Comparison of ENCODE assay signal across 15 mouse cellular contexts in the genomic region with DNA sequence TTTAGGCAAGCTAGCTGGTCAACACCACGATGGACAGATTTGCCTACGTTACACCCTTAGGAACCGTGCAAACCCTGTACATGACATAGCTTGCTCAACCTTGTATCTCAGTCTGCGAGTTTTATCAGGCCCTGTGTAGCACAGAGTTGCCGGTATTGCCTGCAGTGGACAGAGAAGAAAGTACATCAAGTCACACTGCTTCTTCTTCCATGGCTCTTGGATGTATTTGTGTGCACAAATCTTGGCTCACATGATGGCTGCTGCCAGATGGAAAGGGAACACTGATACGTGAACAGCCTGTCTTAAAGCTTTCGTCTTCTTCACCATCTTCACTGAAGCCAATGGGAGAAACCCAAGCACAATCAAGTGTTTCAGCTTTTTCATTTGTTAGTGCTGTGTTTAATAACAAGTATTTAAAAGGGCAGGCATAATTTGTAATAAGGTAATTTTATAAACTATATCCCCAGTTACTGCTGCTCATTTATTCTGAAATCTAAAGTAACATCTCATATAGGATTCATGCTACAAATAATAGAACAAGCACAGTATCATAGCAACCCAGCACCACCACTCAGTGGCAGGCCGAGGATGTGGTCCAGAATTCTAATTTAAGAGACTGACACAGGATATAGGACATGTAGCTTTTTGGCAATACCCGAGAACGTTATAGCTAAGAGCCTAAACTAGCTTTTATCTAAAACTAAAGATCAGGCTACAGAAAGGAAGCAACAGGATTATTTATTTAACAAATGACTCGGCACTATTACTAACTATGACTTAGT. TPM values are rescaled to one million over a fixed set of nuclear protein-coding genes. Genes with fewer than 3 reads are reported as not detected.
DNase-seq lines count a peak whose midpoint lies in the region; ATAC-seq lines count a peak whose summit lies in the region.
"Had no signal": no experiment of that assay in that cellular context is flagged by ENCODE, and none has a peak within 500 bp of the region (broad histone marks: within the 10 kb centered on the region; RNA-seq: fewer than 3 reads in every experiment).

No protein-coding gene starts in this region.

- no peaks in the 10 kb centered on the region for H3K27me3 ChIP-seq in hindbrain, embryonic 16.5 days (replicated peaks; ENCODE audit: control insufficient read depth, insufficient read depth, low read length)
- H3K27me3 ChIP-seq in hindbrain, embryonic 10.5 days (ENCODE audit: insufficient read depth, poor library complexity, severe bottlenecking), result no peaks in the 10 kb centered on the region
- H3K27me3 ChIP-seq: limb, embryonic 13.5 days had no signal

- H3K27ac ChIP-seq in hindbrain, embryonic 16.5 days (ENCODE audit: low read depth, low read length), result peak overlapping the region; percentile 51
- no peak overlapping the region for H3K27ac ChIP-seq in hindbrain, embryonic 10.5 days
- H3K27ac ChIP-seq: limb, embryonic 13.5 days had no signal

- no peaks in the 10 kb centered on the region; the same call in 1 of the 2 replicates for H3K4me1 ChIP-seq in hindbrain, embryonic 16.5 days (ENCODE audit: control insufficient read depth, insufficient read depth, low read depth, low read length)
- no peaks in the 10 kb centered on the region for H3K4me1 ChIP-seq in hindbrain, embryonic 10.5 days (replicated peaks)
- H3K4me1 ChIP-seq: limb, embryonic 13.5 days had no signal

- no peaks in the 10 kb centered on the region for H3K9me3 ChIP-seq in hindbrain, embryonic 16.5 days (ENCODE audit: control insufficient read depth, low read length)
- H3K9me3 ChIP-seq in hindbrain, embryonic 10.5 days, result no peaks in the 10 kb centered on the region
- H3K9me3 ChIP-seq: limb, embryonic 13.5 days had no signal

- peak; percentile 77 for ATAC-seq in hindbrain, embryonic 16.5 days
- 0 out of 2 replicates have a peak, but pooled peaks have one; percentile 17 for ATAC-seq in granulocyte monocyte progenitor cell, adult 5-6 weeks (replicated peaks; ENCODE audit: poor library complexity, severe bottlenecking)
- ATAC-seq: intestine, postnatal 0 days had no signal

- H3K4me2 ChIP-seq in hindbrain, embryonic 16.5 days (ENCODE audit: low read length), result no peak overlapping the region
- H3K4me2 ChIP-seq: limb, embryonic 13.5 days had no signal

- no peak overlapping the region for H3K9ac ChIP-seq in hindbrain, embryonic 16.5 days (ENCODE audit: low read depth, low read length)
- H3K9ac ChIP-seq: limb, embryonic 13.5 days had no signal

- 72% methylated on average over 11 of the region's 11 CpGs for WGBS in hindbrain, embryonic 16.5 days
- 94% methylated on average over 11 of the region's 11 CpGs for WGBS in hindbrain, embryonic 10.5 days

- H3K4me3 ChIP-seq in hindbrain, embryonic 16.5 days (ENCODE audit: low read length), result no peak overlapping the region
- no peak overlapping the region for H3K4me3 ChIP-seq in hindbrain, embryonic 10.5 days
- H3K4me3 ChIP-seq: limb, embryonic 13.5 days had no signal

- intact Hi-C loops in heart, postnatal 36 days (cut with DNase I), result no loop called here

- DNase-seq in hindbrain, embryonic 10.5 days (ENCODE audit: low spot score), result no peak
- DNase-seq in right cerebral cortex, postnatal 10 days (ENCODE audit: low spot score in 2 of 2), result peak; percentile 54 to 67
- DNase-seq in right cerebral cortex, postnatal 36 days (ENCODE audit: low spot score in 2 of 2), result no peak
- peak; percentile 55 for DNase-seq in telencephalon, adult 2 months (ENCODE audit: low read depth, low spot score)
- DNase-seq in heart, postnatal 36 days, result no peak
- no peak for DNase-seq in yolk sac, embryonic 10.5 days (ENCODE audit: low spot score)
- DNase-seq: adrenal gland, postnatal 25 days; cerebellum, adult 8-10 months; heart, adult 18-20 months; kidney, postnatal 25 days; lung, adult 2 months had no signal

- no peaks in the 10 kb centered on the region for H3K36me3 ChIP-seq in hindbrain, embryonic 16.5 days (ENCODE audit: control insufficient read depth, insufficient read depth, low read length)
- peaks cover 2% of the 10 kb centered on the region; the same call in 1 of the 2 replicates for H3K36me3 ChIP-seq in hindbrain, embryonic 10.5 days
- H3K36me3 ChIP-seq: limb, embryonic 13.5 days had no signal

RNA-seq across cellular contexts. Expression of a gene that starts 20.9 kb away (rescaled TPM):
- polyA plus RNA-seq in hindbrain, embryonic 16.5 days (2015; fragmentation: Nextera tagmentation; extraction: Ambion mirVana), result 6.3 and 6.7 TPM in 2 replicates
- polyA plus RNA-seq in hindbrain, embryonic 10.5 days (2016; fragmentation: Nextera tagmentation; extraction: Ambion mirVana), result 8.0 and 12.4 TPM in 2 replicates
- 117 and 162 TPM in 2 replicates for total RNA-seq in granulocyte monocyte progenitor cell, adult 5-6 weeks (2014; fragmentation: Nextera tagmentation)
- 122 and 183 TPM in 2 replicates for total RNA-seq in granulocyte monocyte progenitor cell, adult 5-6 weeks (2017)
- total RNA-seq in heart, postnatal 36 days (2021), result 100 to 1,000 TPM in 1 of 2 experiments, 10 to 100 TPM in 1; 97.7 to 101 TPM

RNA-seq across cellular contexts. Expression of a gene that starts 56.4 kb away (rescaled TPM):
- polyA plus RNA-seq in hindbrain, embryonic 16.5 days (2015; fragmentation: Nextera tagmentation; extraction: Ambion mirVana), result 33.1 and 35.1 TPM in 2 replicates
- polyA plus RNA-seq in hindbrain, embryonic 10.5 days (2016; fragmentation: Nextera tagmentation; extraction: Ambion mirVana), result 30.5 and 36.6 TPM in 2 replicates
- 25.5 and 27.2 TPM in 2 replicates for total RNA-seq in granulocyte monocyte progenitor cell, adult 5-6 weeks (2014; fragmentation: Nextera tagmentation)
- total RNA-seq in granulocyte monocyte progenitor cell, adult 5-6 weeks (2017), result 19.7 and 23.2 TPM in 2 replicates
- 1 to 10 TPM; 3.2 to 4.2 TPM for total RNA-seq in heart, postnatal 36 days (2021)

Comparison
In these comparisons a context has a peak if more than half of its experiments do, and no peak if none do; other contexts are left out.
1. DNase-seq: peak in right cerebral cortex, postnatal 10 days (2 of 2) and telencephalon, adult 2 months (single experiment); none in hindbrain, embryonic 10.5 days (single experiment), right cerebral cortex, postnatal 36 days (0 of 2), heart, postnatal 36 days (0 of 2) and yolk sac, embryonic 10.5 days (single experiment).